Mouse (Mus musculus): ENCODE data around the gene Eya4.

DNA sequence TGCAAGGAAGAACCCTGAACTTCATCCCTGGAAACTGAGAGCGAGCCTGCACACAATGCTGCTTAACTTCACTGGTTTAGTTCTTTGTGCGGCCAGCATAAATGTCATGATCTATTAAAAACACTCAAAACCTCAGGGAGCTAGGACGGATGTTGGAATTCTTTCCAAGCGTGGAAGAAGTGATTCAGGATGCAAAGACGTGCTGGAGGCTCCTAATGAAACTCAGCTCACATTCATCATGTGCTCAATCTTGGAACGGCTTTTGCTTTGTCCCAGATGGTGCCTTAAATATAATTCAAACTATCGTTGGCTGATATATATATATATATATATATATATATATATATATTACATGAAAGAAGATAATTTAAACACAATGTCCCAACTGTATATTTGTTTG is 58.1 kb downstream of the Eya4 start:
- TF ChIP-seq CTCF (IDR thresholded peaks at IDR 0.05; ENCODE audit: low read depth, low read length), result no peak
- no peak for TF ChIP-seq POLR2A (IDR thresholded peaks at IDR 0.05; ENCODE audit: borderline replicate concordance, low read depth, low read length)
